Mouse (Mus musculus) E14TG2a.4 (cell line): ENCODE measurements at regions not wholly inside any gene's neighbourhood (a gene's known extent, or its start where the extent isn't known, plus 50 kb on each side); places are given as distances from the start of the nearest gene placed in this dataset.

Source experiments
- CTCF ChIP-seq: conservative IDR thresholded peaks from 2 replicates; pipeline ENCODE4 v1.5.1; 2014; ENCODE audit warnings: low read length
- NANOG ChIP-seq: IDR thresholded peaks from 2 replicates; pipeline ENCODE4 v1.6.1; 2014; ENCODE audit warnings: borderline replicate concordance, low read length, mixed read lengths

GRCm38 (mm10) chr16:5466760-5467159, 211.0 kb upstream of the Eef2kmt start:
- TF ChIP-seq CTCF (no peak), NANOG (no peak)
